Mouse (Mus musculus): ENCODE measurements around the gene Pcid2. TPM values are rescaled to one million over a fixed set of nuclear protein-coding genes. Genes with fewer than 3 reads are reported as not detected.

Gene Pcid2
- polyA plus RNA-seq, 1 experiment from 2014 or later: 24.2 TPM

DNA sequence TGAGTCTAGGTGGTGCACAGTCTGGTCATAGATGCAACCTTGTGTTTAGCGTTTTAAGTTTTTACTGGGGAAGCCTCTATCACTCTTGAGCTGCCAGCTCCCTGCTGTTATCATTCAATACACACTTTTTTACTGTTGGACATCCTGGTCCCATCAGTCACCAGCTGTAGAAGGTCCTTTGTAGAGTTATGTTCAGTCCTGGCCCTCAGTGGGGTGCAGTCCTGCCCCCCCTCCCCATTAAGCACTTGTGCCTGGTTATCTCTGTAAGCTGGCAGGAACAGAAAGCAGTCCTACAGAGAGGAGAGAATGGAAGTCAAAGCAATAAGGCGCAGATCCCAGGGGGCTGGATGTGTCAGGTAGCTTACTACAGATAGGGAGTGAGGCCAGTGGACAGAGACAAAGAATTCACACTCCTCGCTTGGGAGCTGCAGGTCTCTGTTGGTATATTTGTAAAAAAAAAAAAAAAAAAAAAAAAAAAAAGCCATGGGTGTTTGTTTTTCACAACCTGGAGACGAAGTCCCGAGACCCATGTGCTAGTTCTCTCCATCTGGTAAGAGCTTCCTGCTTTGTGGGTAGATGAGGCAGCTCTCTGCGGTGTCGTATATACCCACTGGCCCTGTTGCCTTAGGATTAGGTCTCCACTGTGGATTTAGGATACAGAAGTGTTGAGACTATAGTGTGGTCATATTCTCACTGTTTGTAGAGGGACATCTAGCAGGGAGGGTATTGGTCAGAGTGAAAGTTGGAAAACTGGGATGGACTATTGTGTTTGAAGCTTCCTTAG lies 15.8 kb upstream of the Pcid2 start:
- peaks cover 35% of the 10 kb centered on the region for H3K4me1 ChIP-seq
- H3K27me3 ChIP-seq (replicated peaks): no peaks in the 10 kb centered on the region
- peak; percentile 42; the same call in 1 of the 2 replicates for ATAC-seq (ENCODE audit: extremely low read depth, insufficient number of reproducible peaks, low FRiP score, low TSS enrichment)
- no peak overlapping the region for H3K9ac ChIP-seq
- H3K9me3 ChIP-seq: no peaks in the 10 kb centered on the region
- peaks cover 76% of the 10 kb centered on the region for H3K36me3 ChIP-seq
- no peak overlapping the region for H3K4me2 ChIP-seq
- 51% methylated on average over 7 of the region's 7 CpGs for WGBS
- no peak overlapping the region for H3K4me3 ChIP-seq
- H3K27ac ChIP-seq (replicated peaks): peak overlapping the region; percentile 81

DNA sequence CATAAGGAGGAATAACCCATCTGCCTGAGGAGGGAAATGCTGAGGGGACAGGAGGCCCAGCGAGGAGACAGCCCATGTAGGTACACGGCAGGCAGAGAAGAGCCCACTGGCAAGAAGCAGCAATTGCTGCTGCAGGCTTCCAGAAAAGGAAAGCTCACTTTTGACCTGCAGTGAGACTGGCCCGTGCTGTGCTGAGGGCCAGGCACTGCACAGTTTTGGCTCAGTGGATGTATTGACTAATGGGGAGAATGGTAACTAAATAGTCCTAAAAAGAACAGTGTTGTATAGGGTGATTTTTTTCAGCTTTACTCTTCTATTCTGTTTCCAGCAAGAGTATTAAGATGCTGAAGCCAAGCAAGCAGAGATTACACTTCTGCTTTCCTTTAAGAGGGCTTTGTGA lies 13.3 kb upstream of the Pcid2 start:
- peaks cover 74% of the 10 kb centered on the region for H3K36me3 ChIP-seq
- no peak for ATAC-seq (ENCODE audit: extremely low read depth, insufficient number of reproducible peaks, low FRiP score, low TSS enrichment)
- H3K9me3 ChIP-seq: no peaks in the 10 kb centered on the region
- no peak overlapping the region for H3K9ac ChIP-seq
- H3K27me3 ChIP-seq (replicated peaks): no peaks in the 10 kb centered on the region
- no peak overlapping the region for H3K4me3 ChIP-seq
- 71% methylated on average over 3 of the region's 3 CpGs for WGBS
- H3K4me1 ChIP-seq: peaks cover 35% of the 10 kb centered on the region
- no peak overlapping the region for H3K4me2 ChIP-seq
- H3K27ac ChIP-seq (replicated peaks): no peak overlapping the region

DNA sequence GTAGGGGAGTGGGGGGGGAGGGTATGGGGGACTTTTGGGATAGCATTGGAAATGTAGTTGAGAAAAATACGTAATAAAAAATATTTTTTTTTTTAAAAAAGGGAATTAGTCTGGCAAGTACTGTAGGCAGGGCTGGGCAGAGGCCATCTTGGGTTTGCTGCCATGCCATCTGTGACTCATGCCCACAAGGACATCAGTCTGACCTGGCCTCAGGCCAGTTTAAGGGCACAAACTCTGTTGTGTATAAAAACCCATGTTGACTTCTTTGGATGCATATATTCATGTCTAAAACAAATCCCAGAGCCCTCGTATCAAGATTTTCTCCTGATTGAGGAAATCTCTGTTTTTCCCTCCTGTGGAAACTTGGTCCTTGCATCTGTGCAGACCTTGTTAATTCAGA lies 11.8 kb upstream of the Pcid2 start:
- H3K27me3 ChIP-seq (replicated peaks): no peaks in the 10 kb centered on the region
- H3K36me3 ChIP-seq: peaks cover 65% of the 10 kb centered on the region
- H3K27ac ChIP-seq (replicated peaks): no peak overlapping the region
- no peak overlapping the region for H3K4me2 ChIP-seq
- no peaks in the 10 kb centered on the region for H3K9me3 ChIP-seq
- 89% methylated on average over 2 of the region's 2 CpGs for WGBS
- no peak for ATAC-seq (ENCODE audit: extremely low read depth, insufficient number of reproducible peaks, low FRiP score, low TSS enrichment)
- H3K9ac ChIP-seq: no peak overlapping the region
- no peak overlapping the region for H3K4me3 ChIP-seq
- H3K4me1 ChIP-seq: peaks cover 28% of the 10 kb centered on the region

DNA sequence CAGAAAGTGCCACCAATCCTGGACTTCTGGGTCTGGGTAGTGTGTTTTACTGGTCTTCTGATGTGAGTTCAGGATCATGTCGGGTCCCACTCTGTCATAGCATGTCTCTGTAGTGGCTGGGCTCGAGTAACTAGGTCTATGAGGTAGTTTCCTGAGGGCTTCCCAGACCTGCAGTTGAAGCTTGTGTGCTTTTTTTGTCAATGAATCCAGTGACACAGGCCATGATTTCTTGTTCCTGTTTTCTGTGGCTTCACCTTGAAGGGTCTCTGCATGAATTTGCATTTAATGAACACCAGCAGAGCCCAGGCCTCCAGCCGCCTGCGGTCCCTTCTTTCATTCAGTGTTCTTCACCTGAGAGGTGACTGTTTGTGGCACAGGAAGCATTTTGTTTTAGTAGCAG lies 8.0 kb upstream of the Pcid2 start:
- ATAC-seq (ENCODE audit: extremely low read depth, insufficient number of reproducible peaks, low FRiP score, low TSS enrichment): no peak
- 85% methylated on average over 4 of the region's 4 CpGs for WGBS
- H3K27me3 ChIP-seq (replicated peaks): no peaks in the 10 kb centered on the region

DNA sequence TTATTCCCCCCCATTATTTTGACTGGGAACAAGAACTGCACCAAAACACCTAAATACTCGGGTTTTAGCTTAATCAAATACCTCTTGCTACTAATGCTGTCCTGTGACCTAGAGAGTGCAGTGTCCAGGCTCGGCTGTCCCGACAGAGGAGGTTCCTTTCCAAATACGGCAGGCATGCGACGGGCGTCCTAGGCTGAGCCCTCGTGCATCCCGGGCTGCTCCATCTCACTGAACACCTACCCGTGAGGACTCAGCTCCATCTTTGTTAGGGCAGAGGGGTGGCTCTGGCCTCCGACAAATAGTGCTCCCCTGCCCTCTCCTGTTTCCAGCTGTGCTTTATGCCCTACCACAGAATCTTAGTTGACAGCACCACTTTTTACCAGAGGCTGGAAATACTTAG lies 6.7 kb upstream of the Pcid2 start:
- H3K9ac ChIP-seq: no peak overlapping the region
- no peaks in the 10 kb centered on the region for H3K9me3 ChIP-seq
- peaks cover 56% of the 10 kb centered on the region for H3K4me1 ChIP-seq
- H3K27me3 ChIP-seq (replicated peaks): no peaks in the 10 kb centered on the region
- H3K4me3 ChIP-seq: no peak overlapping the region
- H3K4me2 ChIP-seq: no peak overlapping the region
- 62% methylated on average over 11 of the region's 11 CpGs for WGBS
- no peak overlapping the region for H3K27ac ChIP-seq (replicated peaks)
- H3K36me3 ChIP-seq: peaks cover 41% of the 10 kb centered on the region
- no peak for ATAC-seq (ENCODE audit: extremely low read depth, insufficient number of reproducible peaks, low FRiP score, low TSS enrichment)

More for the DNA sequence above, 8.0 kb upstream of the Pcid2 start:
- Histone ChIP-seq H3K9me3 (no peaks in the 10 kb centered on the region), H3K4me3 (no peak overlapping the region), H3K36me3 (peaks cover 39% of the 10 kb centered on the region), H3K4me1 (peaks cover 42% of the 10 kb centered on the region), H3K9ac (no peak overlapping the region), H3K27ac (replicated peaks) (no peak overlapping the region), H3K4me2 (no peak overlapping the region)

DNA sequence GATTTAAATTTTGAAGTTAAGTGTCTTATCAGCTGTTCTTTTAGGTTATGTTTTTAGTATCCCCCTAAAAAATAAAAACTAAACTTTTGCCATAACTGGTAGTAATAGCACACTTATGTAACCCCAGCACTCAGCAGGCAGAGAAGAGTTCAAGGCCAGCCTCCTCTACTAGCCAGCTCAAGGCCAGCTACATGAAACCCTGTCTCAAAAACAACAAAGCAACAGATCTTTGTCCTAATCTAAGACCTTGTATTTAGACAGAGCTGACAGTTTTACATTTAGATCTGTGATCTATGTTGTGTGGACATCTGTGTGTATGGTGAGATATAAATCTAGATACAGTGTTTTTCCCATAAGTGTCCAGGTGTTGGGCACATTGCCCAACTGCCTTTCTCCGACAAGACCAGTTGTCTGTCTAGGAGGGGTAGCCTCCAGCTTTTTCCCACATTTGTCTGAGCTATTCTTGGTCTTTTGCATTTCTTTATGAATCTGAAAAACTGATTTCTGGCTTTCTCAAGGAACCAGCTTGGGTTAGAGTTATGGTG lies 4.2 kb upstream of the Pcid2 start:
- Histone ChIP-seq H3K4me3 (no peak overlapping the region), H3K4me2 (no peak overlapping the region), H3K9me3 (no peaks in the 10 kb centered on the region), H3K4me1 (peaks cover 62% of the 10 kb centered on the region), H3K27ac (replicated peaks) (no peak overlapping the region; the same call in 1 of the 2 replicates), H3K27me3 (replicated peaks) (no peaks in the 10 kb centered on the region), H3K9ac (no peak overlapping the region), H3K36me3 (peaks cover 26% of the 10 kb centered on the region)
- no peak for ATAC-seq (ENCODE audit: extremely low read depth, insufficient number of reproducible peaks, low FRiP score, low TSS enrichment)
- 49% methylated on average over 1 of the region's 1 CpGs for WGBS

DNA sequence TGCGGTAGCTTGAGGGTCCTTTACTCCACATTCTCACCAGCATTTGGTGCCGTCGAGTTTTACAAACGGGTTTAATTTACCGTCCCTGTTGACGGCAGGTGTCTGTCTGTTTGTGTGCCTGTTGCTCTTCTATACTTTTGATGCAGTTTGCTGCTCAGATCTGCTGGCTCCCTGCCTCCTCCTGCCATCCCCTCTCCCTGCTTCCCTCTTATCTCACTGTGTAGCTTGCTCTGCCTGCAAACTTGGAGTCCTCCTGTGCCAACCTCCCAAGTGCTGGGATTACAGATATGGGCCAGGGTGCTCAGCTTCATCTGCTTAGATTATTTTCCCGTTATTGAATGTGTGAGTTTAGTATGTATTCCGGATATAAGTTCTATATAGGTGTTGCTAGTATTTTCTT lies 3.7 kb upstream of the Pcid2 start:
- Histone ChIP-seq H3K4me1 (peaks cover 66% of the 10 kb centered on the region), H3K4me3 (0 out of 2 replicates have a peak overlapping the region, but pooled peaks have one; percentile 0), H3K27me3 (replicated peaks) (no peaks in the 10 kb centered on the region), H3K9me3 (no peaks in the 10 kb centered on the region), H3K27ac (replicated peaks) (peak overlapping the region; percentile 46), H3K9ac (peak overlapping the region; percentile 33; the same call in 1 of the 2 replicates), H3K36me3 (peaks cover 21% of the 10 kb centered on the region), H3K4me2 (peak overlapping the region; percentile 91)
- ATAC-seq (ENCODE audit: extremely low read depth, insufficient number of reproducible peaks, low FRiP score, low TSS enrichment): no peak
- WGBS: 71% methylated on average over 8 of the region's 8 CpGs

DNA sequence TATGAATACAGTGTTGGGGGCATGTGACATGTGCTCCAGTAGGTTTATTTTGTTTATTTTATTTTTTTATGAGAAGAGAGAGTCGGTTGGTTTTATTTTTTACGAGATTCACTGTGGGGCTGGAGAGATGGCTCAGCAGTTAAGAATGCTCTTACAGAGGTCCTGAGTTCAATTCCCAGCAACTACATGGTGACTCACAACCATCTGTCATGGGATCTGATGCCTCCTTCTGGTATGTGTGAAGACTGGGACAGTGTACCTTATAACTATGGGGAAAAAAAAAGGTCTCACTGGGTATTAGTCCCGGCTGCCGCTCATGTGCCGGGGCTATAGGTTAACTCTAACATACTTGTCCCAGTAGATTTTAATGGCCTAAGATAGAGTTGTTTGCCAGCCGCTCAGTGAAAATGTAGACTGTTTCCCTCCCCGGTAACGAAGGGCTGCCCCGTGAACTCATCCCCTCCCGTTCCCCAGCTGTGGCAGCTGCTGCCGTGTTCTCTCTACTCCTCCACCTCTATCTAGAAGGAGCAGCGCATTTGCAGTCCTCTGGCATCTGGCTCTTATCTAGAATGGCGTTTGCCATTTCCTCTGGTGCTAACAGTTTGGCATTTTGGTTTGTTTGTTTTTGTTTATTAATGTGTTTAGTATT lies 2.9 kb upstream of the Pcid2 start:
- ATAC-seq (ENCODE audit: extremely low read depth, insufficient number of reproducible peaks, low FRiP score, low TSS enrichment): no peak
- Histone ChIP-seq H3K4me2 (peak overlapping the region; percentile 91), H3K27me3 (replicated peaks) (no peaks in the 10 kb centered on the region), H3K36me3 (peaks cover 15% of the 10 kb centered on the region), H3K27ac (replicated peaks) (peak overlapping the region; percentile 46), H3K9me3 (no peaks in the 10 kb centered on the region), H3K4me3 (0 out of 2 replicates have a peak overlapping the region, but pooled peaks have one; percentile 0), H3K9ac (peak overlapping the region; percentile 0; the same call in 1 of the 2 replicates), H3K4me1 (peaks cover 72% of the 10 kb centered on the region)
- WGBS: 57% methylated on average over 13 of the region's 13 CpGs

DNA sequence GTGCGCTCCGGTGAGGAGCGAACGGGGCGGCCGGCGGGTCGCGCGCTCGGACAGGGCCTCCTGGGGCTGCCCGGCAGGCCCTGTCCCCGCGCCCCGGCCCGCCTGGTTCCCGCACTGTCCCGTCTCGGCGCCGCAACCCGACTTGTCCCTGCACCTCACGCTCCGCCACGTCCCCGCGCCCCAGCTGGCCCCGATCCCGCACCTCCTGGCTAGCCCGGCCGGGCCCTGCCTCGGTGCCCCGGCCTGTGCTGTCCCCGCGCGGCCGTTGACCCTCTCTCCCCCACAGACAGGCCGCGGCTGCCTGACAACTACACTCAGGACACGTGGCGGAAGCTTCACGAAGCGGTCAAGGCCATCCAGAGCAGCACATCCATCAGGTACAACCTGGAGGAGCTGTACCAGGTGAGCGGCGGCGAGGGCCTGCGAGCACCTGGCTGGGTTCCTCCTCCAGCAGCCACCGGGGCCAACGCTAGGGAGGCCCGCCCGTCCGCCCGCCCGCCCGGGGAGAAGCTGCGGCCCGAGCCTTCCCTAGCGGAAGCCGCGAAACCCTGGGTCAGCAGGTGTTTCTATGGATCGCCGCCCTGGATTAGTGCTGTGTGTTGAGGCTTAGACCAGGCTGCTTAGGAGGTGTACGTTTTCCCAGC lies 771 bp upstream of the Pcid2 start:
- ATAC-seq (ENCODE audit: extremely low read depth, insufficient number of reproducible peaks, low FRiP score, low TSS enrichment): peak; percentile 49
- under 1% methylated on average over 62 of the region's 63 CpGs for WGBS

DNA sequence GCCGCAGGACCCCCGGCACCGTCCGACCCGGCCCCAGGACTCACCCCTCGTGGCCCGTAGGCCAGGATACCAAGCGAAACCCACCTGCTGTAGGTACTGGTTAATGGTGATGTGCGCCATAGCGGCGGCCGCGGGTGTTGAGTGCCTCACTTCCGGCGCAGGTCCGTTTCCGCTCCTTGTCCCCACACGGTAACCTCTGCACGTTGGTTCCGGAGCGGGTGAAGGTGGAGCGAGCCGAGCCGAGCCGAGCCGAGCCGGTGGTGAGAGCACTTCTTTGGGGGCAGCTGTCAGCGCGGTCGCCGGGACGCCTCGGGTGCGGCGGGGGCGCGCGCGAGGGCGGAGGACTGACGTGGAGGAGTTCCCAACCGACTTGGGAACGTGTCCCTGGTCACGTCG lies 570 bp downstream of the Pcid2 start:
- peak overlapping the region; percentile 91 for H3K27ac ChIP-seq (replicated peaks)
- H3K36me3 ChIP-seq: peaks cover 34% of the 10 kb centered on the region
- peak; percentile 39 for ATAC-seq (ENCODE audit: extremely low read depth, insufficient number of reproducible peaks, low FRiP score, low TSS enrichment)
- H3K27me3 ChIP-seq (replicated peaks): no peaks in the 10 kb centered on the region
- H3K4me2 ChIP-seq: peak overlapping the region; percentile 91
- H3K9me3 ChIP-seq: no peaks in the 10 kb centered on the region
- peak overlapping the region; percentile 94 for H3K4me3 ChIP-seq
- H3K9ac ChIP-seq: peak overlapping the region; percentile 93
- peaks cover 43% of the 10 kb centered on the region for H3K4me1 ChIP-seq
- under 1% methylated on average over 45 of the region's 45 CpGs for WGBS

More for the DNA sequence above, 771 bp upstream of the Pcid2 start:
- Histone ChIP-seq H3K27ac (replicated peaks) (peak overlapping the region; percentile 90), H3K4me1 (peaks cover 55% of the 10 kb centered on the region), H3K36me3 (peaks cover 26% of the 10 kb centered on the region), H3K4me2 (peak overlapping the region; percentile 91), H3K9ac (peak overlapping the region; percentile 98), H3K4me3 (peak overlapping the region; percentile 94), H3K27me3 (replicated peaks) (no peaks in the 10 kb centered on the region), H3K9me3 (no peaks in the 10 kb centered on the region)

DNA sequence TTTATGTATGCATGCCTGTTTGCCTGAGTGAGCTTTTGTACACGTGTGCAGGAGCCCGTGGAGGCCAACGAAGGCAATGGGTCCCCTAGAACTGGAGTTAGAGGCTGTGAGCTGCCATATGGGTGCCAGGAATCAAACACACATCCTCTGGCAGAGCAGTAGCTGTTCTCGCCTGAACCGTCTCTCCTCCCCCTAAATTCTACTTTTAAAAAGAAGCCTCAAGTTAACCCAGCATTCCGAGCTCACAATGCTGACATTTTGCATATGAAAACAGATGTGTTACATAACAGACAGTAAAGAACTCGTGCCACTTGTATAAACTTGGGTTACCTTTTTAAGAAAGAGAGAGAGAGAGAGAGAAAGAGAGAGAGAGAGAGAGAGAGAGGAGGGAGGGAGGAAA lies 27.7 kb downstream of the Pcid2 start:
- H3K9me3 ChIP-seq: no peaks in the 10 kb centered on the region
- H3K4me1 ChIP-seq: no peaks in the 10 kb centered on the region
- H3K4me2 ChIP-seq: no peak overlapping the region
- no peak overlapping the region for H3K9ac ChIP-seq
- H3K27ac ChIP-seq (replicated peaks): no peak overlapping the region
- no peak overlapping the region for H3K4me3 ChIP-seq
- peaks cover 99% of the 10 kb centered on the region for H3K36me3 ChIP-seq
- ATAC-seq (ENCODE audit: extremely low read depth, insufficient number of reproducible peaks, low FRiP score, low TSS enrichment): no peak
- WGBS: 84% methylated on average over 7 of the region's 7 CpGs
- no peaks in the 10 kb centered on the region for H3K27me3 ChIP-seq (replicated peaks)

Measured in heart, embryonic 13.5 days (tissue).